Mouse (Mus musculus) cortical plate, adult 2 months (tissue): Measurements from ENCODE around the gene Fan1. TPM values are rescaled to one million over a fixed set of nuclear protein-coding genes. Genes with fewer than 3 reads are reported as not detected.
A peak's percentile ranks its signal among the peaks of the same experiment; 100 is the strongest.

ENCODE experiments used
- H3K27ac ChIP-seq: fragments of 200-500 bp; 2 replicates; pipeline ENCODE4 v1.5.1; 2012; ENCODE audit warnings: low read length, control low read depth, inconsistent platforms; ENCODE audit not compliant: insufficient read depth
- H3K4me1 ChIP-seq: fragments of 200-500 bp; 2 replicates; pipeline ENCODE4 v1.6.1; 2011; ENCODE audit warnings: low read length; ENCODE audit not compliant: control insufficient read depth, insufficient read depth
- H3K4me3 ChIP-seq: fragments of 200-500 bp; 2 replicates; pipeline ENCODE4 v1.5.1; 2011; ENCODE audit warnings: mild to moderate bottlenecking, low read length, control low read depth; ENCODE audit not compliant: insufficient read depth
- CTCF ChIP-seq: fragments of 200-500 bp; IDR thresholded peaks from 2 replicates; pipeline ENCODE4 v1.5.1; 2011; ENCODE audit warnings: mild to moderate bottlenecking, control low read depth, low read length; ENCODE audit not compliant: insufficient read depth; ENCODE audit errors: extremely low read depth
- POLR2A ChIP-seq: fragments of 200-500 bp; IDR thresholded peaks from 2 replicates; pipeline ENCODE4 v1.6.1; 2011; ENCODE audit warnings: mild to moderate bottlenecking, low read length, control low read depth; ENCODE audit not compliant: insufficient read depth; ENCODE audit errors: extremely low read depth
- polyA plus RNA-seq: library from polyadenylated mRNA; depleted of rRNA; stranded (reverse); fragments of >200 nt; gene quantifications from 2 replicates; pipeline ENCODE4 v1.2.3, GENCODE M21; 2012

The Fan1 gene
- polyA plus RNA-seq, 1 experiment: 4.1 TPM

- Histone ChIP-seq H3K4me1 (peaks cover 2% of the 10 kb centered on the region; the same call in 1 of the 2 replicates), H3K27ac (no peak overlapping the region), H3K4me3 (no peak overlapping the region)
- TF ChIP-seq CTCF (no peak), POLR2A (no peak)
Measured at GRCm38 (mm10) chr7:64371940-64372878, 1.7 kb downstream of the Fan1 start.

- peaks cover 2% of the 10 kb centered on the region; the same call in 1 of the 2 replicates for H3K4me1 ChIP-seq
- no peak overlapping the region for H3K4me3 ChIP-seq
- TF ChIP-seq CTCF (no peak), POLR2A (no peak)
- H3K27ac ChIP-seq: no peak overlapping the region
Measured at GRCm38 (mm10) chr7:64369841-64370240, 4.1 kb downstream of the Fan1 start.

- no peak overlapping the region for H3K4me3 ChIP-seq
- peaks cover under 1% of the 10 kb centered on the region; the same call in 1 of the 2 replicates for H3K4me1 ChIP-seq
- TF ChIP-seq CTCF (no peak), POLR2A (no peak)
- H3K27ac ChIP-seq: no peak overlapping the region
Measured at GRCm38 (mm10) chr7:64365863-64366262, 8.0 kb downstream of the Fan1 start.

- no peak overlapping the region for H3K4me3 ChIP-seq
- no peak for TF ChIP-seq CTCF
- TF ChIP-seq POLR2A: no peak
- peaks cover 2% of the 10 kb centered on the region; the same call in 1 of the 2 replicates for H3K4me1 ChIP-seq
- H3K27ac ChIP-seq: peak overlapping the region; percentile 98
Measured at GRCm38 (mm10) chr7:64360586-64360945, 13.3 kb downstream of the Fan1 start.

- Histone ChIP-seq H3K4me3 (no peak overlapping the region), H3K27ac (peak overlapping the region; percentile 98), H3K4me1 (peaks cover 2% of the 10 kb centered on the region; the same call in 1 of the 2 replicates)
- TF ChIP-seq POLR2A: no peak
- no peak for TF ChIP-seq CTCF
Measured at GRCm38 (mm10) chr7:64359943-64360585, 13.8 kb downstream of the Fan1 start.

GRCm38 (mm10) chr7:64358666-64359065, 15.2 kb downstream of the Fan1 start:
- Histone ChIP-seq H3K27ac (peak overlapping the region; percentile 45; the same call in 1 of the 2 replicates), H3K4me3 (no peak overlapping the region), H3K4me1 (peaks cover 2% of the 10 kb centered on the region; the same call in 1 of the 2 replicates)
- TF ChIP-seq CTCF: no peak
- no peak for TF ChIP-seq POLR2A

- Histone ChIP-seq H3K27ac (peak overlapping the region; percentile 57), H3K4me3 (no peak overlapping the region), H3K4me1 (peaks cover 2% of the 10 kb centered on the region; the same call in 1 of the 2 replicates)
- no peak for TF ChIP-seq CTCF
- no peak for TF ChIP-seq POLR2A
Measured at GRCm38 (mm10) chr7:64357405-64357804, 16.5 kb downstream of the Fan1 start.

- H3K4me1 ChIP-seq: peaks cover 4% of the 10 kb centered on the region; the same call in 1 of the 2 replicates
- no peak for TF ChIP-seq CTCF
- no peak for TF ChIP-seq POLR2A
- peak overlapping the region; percentile 30; the same call in 1 of the 2 replicates for H3K27ac ChIP-seq
- H3K4me3 ChIP-seq: no peak overlapping the region
Measured at GRCm38 (mm10) chr7:64356661-64357060, 17.2 kb downstream of the Fan1 start.

- TF ChIP-seq CTCF (no peak), POLR2A (no peak)
- Histone ChIP-seq H3K4me3 (no peak overlapping the region), H3K27ac (no peak overlapping the region), H3K4me1 (peaks cover 10% of the 10 kb centered on the region)
Measured at GRCm38 (mm10) chr7:64354206-64354605, 19.7 kb downstream of the Fan1 start.
